Mouse (Mus musculus): ENCODE measurements at regions not wholly inside any gene's neighbourhood (a gene's known extent, or its start where the extent isn't known, plus 50 kb on each side); places are given as distances from the start of the nearest gene placed in this dataset.

DNA sequence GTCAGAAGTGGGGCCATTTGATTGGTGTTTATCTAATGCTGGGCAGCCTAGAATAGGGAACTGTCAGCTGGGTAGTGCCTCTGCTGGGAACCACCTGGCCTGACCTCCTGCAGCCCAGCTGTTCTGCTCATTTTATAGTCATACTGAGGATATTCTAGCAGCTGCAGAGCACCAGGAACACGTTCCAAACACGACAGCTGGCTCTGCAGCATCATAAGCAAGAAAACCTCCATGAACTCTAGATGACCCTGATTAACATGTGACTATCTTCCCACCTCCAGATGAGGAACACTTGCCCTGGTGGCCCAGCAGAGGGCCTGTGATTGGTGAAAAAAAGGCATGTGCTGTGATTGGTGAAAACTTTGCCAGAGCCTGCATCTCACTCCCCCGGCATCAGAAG, 210.6 kb upstream of the Ano5 start:
- peak; percentile 43 for DNase-seq (ENCODE audit: low spot score)

DNA sequence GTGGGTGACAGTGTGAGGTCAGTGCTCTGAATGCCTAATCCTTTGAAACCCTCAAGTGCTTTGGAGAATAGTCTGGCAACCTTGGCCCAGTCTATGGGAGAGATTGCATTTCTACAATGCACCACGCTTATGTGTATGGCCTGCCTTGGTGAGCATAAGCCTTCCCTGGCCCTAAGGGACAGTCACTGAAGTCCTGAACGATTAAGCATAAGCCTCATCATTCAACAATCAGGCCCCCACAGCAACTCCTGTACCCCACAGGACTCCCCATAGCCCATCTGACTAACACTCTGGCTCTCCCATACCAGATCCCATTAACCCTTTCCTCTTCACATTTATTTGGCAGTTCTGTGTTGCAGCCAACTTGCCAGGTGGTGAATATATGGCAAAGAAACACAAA, 203.1 kb upstream of the Ano5 start:
- no peak for DNase-seq (ENCODE audit: low spot score)

DNA sequence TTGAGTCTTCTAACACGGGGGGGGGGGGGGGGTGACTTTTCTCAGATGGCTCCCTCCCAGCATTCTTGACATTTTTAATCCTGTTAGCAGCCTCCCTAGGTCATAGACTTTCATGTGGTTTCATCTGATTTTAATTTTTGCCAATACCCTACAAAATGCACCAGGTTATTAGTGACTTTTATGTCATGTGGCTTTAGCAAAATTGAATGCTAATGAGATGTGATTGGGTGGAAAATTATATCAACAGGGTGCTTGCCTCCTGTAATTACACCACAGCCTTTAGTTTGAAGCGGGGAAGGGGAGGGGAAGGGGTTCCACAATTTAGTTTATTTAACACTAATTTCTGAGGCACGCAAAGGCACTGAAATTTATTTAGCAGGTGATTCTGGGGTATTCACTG, 200.6 kb upstream of the Ano5 start:
- peak; percentile 7 for DNase-seq (ENCODE audit: low spot score)

DNA sequence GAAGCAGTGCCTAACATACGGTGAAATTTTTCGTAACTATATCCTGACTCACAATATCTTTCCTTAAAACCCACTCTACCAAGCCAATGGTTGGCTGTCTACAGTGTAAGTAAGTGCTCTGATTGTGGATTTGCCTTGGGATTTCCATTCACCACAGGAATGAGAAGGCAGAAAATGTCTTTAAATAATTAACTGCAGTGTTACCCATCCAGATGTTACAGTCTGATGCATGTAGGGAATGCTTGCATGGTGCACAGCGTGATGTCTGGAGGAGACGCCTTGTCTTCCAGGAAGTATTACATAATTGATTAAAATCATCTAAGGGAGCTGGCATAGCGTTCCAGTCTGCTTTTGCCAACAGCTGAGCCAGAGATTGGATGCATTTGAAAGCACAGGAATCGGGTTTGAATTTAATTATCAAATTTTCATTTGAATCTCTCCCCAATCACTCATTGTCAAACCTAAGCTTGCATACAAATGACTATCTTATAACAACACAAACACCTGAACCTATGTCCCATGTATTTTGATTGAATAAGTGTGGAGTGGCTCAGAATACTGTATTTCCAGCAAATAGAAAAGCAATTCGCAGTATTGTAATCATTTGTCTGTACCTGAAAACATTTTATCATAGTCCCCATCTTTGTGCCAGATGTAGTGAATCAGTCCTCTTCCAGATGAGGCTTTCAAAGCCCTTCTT, 170.8 kb upstream of the Ano5 start:
- peak; percentile 37 for DNase-seq (ENCODE audit: low spot score)

DNA sequence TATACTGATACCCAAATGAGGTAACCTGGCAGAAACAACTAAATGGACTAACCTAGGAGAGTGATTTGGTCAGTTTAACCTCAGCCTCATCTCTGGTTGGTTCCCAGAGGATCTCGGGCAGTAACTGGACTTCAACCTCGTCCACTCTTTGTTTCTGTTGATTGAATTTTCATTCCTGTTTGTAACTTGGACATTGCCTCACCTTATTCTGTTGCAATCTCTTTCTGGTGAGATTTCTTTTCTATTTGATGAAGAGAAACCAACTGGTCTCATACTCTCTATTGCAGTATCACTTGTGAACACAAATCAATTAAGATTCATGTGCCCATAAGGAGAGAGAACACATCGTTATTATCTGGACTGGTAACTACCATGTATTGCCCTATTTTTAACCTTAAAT, 163.3 kb upstream of the Ano5 start:
- no peak for DNase-seq (ENCODE audit: low spot score)

DNA sequence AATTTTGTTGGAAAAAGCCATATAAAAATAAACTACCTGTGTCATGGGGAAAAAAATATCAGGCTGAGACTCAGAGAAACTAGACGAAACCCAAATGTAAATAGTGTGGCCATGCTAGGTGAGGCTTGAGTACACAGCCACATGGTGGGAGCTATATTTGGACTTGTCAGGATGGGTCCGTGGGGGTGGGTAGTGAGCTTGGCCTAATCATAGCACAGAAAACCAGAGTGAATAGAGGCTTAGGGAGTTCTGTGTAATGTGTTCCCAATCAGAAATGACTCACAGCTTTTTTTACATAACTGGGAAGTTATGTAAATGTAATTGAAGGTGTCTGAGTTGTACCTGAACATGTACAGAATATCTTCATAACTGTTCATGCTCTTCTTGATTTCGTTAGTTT, 150.7 kb upstream of the Ano5 start:
- no peak for DNase-seq (ENCODE audit: low spot score)

DNA sequence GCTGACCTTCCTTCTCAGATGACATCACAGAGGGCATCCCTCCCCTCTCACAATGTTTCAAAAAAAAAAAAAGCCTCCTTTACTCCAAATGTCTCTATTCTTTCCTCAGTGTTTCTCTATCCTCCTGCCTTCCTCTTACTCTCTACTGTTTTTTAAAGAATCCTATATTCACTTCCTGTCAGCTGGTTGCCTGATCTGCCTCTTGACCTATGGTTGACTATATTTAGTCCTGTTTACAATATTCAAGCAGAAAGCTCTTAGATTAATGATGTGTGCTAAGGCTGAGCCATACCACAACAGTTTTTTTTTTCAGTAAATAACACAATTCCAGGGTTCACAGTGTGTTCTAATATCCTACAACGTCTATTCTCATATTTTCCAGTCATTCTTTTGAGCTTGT, 133.2 kb upstream of the Ano5 start:
- DNase-seq (ENCODE audit: low spot score) = no peak

Measured in retina, embryonic 14.5 days (tissue).